Mouse (Mus musculus): ENCODE data around the gene Pla2g4f.

Pla2g4f gene

DNA sequence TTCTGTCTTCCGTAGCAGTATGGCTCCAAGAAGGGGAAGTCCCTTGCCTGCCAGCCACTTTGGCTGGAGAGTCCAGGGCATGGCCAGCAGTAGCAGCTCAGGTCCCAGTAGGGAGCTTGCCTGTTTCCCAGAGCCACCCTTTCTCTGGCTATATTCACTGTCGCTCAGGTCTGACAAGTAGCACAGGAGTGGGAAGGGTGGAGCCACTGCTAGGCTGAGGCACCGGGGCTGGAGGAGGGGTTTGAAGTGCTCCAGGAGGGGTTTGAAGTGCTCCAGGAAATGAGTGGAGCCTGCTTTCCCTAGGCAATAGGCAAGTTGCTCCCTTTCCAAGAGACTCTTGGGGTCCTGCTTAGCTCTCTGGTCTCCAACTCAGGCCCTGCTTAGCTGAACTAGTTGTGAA is at the start of gene Pla2g4f:
TSS of gene Pla2g4f (minus strand) at position 190 of the 400 bp plus-strand sequence.
- no peak for DNase-seq (ENCODE audit: low spot score)

DNA sequence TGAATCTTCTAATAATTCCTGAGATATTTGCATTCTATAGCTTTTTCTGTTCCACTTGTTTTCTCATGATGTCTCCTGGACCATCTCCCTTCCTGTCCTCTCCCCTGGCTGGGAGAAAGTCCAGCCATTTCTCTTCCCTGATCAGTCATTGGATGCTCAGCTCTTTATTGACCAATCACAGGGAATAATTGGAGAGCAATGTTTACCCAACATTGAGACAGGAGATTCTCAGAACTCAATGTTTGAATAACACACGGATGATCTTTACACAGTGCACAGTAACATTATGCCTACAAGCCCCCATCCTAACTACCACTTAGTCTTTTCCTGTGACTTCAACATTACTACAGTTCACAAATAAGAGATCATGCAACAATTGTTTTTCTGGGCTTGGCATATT is 46.5 kb upstream of the Pla2g4f start:
- DNase-seq (ENCODE audit: low spot score), result no peak

DNA sequence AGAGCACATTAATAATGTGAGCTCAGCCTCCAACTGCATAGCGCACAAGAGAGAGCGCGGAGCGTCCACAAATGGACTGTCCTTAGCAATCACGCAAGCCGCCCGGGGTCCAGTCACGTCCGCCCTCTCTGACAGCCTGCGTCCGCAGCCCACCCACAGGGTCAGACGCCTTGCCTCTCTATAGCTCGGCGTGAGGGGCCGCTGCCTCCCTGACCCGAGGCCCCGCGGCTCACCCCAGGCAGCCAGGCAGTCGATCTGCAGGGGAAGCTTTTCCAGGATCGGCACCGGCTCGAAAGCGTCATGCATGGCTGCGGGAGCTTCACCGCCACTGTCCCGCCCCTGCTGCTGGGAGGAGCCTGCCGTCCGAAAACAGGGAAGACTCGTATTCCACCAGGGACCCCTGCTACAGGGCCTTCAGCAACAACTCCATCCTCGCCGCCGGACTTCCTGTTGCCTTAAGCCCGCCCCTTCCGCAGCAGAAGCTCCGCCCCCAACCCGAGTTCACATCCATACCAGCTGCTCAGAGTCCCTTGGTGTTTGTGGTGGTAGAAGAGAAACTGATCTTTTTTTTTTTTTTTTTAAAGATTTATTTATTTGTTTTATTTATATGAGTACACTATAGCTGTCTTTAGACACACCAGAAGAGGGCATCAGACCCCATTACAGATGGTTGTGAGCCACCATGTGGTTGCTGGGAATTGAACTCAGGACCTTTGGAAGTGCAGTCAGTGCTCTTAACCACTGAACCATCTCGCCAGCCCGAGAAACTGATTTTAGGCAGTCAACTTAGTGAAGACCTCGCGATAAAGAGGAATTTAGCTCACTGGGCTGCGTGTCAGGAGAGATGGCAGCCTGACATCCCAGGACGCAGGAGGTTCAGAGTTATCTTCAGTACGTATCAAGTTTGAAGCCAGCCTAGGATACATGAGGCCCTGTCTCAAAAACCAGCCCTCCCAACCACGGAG is 39.0 kb upstream of the Pla2g4f start, which contains the start of gene Vps39:
TSS of gene Vps39 (minus strand) at position 456 of the 965 bp plus-strand sequence.
- peak; percentile 57 for DNase-seq (ENCODE audit: low spot score)

DNA sequence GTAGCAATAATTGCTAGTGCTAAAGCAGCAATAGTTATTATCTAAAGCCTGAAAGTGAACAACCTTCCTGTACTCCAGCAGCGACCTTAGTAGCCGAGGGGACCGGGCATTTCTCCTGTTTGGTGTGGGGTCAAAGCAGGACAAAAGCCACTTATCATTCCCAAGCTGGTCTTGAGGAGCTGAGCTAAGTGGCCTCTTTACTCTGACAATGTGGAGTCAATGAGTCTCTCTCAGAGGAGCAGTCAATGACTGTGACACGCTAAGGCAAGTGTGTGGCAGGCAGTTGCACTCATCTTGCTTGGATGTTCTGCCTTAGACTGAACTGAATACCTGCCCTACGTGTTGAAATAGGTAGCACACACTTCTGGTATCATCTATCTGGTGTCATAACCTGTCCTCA is 37.4 kb upstream of the Pla2g4f start:
- no peak for DNase-seq (ENCODE audit: low spot score)

DNA sequence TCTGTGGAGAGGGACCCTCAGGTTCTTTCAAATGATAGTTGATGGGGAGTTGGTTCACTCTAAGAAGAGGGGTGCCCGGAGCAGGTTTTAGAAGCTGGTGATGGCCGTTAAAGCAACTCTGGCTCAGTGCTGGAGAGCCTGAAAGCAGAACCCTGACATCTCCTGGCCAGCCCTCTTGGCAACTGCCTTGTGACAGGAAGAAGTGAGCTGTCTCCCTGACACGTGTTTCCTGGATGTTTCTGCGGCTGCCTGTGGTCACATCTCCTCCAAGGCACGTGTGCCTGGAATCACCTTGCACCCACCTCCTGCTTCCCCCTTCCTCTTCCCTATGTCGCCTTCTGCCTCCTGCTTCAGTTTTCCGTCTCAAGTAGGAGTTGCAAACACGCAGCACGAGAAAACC is 34.2 kb upstream of the Pla2g4f start:
- no peak for DNase-seq (ENCODE audit: low spot score)

DNA sequence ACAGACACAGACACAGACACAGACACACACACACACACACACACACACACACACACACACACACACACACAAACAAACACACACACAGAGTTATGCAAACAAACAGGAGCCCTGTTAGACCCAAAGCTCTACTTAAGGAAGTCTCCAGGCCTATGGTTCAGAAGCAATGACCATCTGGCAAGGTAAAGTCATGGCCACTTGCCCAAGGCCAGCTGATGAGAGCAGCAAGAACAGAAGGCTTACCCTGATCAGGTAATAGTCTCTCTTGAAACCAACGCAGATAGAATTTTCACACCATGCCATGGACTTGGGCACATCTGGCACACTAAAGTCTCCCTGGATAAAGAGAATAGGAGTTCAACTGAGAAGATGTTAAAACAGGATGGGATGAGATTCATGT is 27.8 kb upstream of the Pla2g4f start:
- DNase-seq (ENCODE audit: low spot score), result no peak

DNA sequence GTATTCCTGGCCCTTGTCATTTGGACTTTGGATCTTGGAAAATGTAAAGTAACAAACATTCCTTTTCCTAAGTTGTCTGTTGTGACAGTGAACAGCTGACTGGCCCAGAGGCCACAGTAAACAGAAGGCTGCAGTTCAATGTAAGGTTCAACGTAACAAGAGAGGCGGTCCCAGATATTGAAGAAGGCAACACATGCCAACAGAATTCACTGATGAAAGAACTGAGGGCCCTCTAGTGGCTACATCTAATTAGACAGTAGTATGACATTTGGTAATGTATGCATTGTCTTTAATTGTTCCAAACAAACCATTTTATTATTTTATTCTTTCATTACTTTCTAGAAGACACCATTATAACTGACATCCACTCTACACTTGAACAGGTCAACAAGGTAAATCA is 23.9 kb upstream of the Pla2g4f start:
- no peak for DNase-seq (ENCODE audit: low spot score)

DNA sequence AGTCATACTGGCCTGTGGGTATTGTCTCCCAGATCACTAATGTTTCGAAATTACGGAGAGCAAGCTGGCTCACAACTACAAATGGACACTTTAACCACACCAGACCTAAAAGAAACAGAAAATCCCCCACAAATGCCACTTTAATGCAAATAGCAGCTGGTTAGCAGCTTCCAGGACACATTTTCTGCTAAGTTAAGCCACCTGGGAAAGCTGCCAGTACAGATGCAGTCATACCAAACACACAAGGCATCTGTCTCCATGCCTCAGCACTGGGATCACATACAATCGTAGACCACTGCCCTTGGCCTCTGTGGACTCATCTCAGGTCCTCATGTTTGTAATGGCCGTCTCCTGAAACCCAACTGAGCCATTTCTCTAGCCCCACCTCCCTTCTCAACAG is 17.6 kb upstream of the Pla2g4f start:
- no peak for DNase-seq (ENCODE audit: low spot score)

DNA sequence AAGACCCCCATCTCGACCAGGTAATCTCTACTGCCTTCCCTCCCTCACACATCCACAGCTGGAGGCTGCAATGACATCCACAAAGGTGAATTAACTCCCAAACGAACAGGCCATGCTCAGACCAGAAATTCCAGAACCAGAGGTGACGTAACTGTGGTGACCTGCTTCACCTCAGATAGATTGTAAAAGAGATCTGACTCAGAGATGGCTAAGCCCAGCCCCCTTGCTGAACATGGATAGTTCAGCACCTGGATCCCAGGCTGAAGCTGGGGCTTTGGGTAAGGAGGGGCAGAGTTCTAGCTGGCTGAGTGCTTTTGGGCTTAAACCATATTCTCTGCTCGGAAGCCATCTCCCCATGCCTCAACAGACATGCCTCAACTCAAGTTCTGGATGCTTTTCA is 1.1 kb upstream of the Pla2g4f start:
- DNase-seq (ENCODE audit: low spot score), result no peak

DNA sequence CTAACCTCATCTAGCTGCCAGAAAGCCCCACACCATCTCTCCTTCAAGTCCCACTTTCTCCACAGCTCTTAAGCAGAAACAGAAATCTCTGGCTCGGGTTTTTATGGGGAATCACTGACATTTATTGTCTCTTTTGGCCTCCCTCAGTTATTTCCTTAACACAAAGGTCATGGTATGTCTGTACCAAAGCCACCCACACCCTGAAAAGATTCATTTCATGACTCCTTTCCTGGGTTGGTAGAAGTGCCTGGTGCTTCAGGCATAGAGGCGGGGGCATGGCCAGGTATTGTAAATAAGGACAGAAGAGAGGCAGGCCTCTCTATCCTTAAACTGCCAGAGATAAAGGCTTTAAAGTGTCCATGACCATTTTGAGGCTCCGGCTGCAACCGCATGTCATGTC is 522 bp upstream of the Pla2g4f start:
- no peak for DNase-seq (ENCODE audit: low spot score)

DNA sequence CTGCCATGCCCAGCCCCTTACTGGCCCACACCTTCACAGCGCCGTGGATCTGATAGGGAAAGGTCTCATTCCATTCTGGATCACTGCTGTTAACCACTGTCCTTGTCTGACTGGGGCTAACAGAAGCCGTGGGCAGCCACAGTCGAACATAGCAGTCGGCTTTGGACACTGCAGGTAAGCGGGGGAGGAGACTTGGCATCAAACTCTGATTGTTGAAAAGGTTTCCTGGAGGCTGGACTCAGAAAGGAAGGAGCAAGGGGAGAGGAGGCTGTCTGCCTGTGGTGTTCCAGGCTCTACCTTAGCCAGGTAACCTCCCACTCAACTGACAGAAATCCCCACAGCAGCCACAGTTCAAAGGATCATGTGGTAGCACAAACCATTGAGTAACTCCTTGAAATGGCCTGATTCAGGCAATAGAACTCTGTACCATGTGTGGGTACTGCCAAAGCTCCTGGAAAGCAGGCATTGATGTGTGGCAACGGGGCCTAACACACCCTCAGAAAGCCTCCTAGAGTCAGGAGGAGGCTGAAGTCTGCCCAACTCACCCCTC is 1.6 kb downstream of the Pla2g4f start:
- DNase-seq (ENCODE audit: low spot score), result no peak

DNA sequence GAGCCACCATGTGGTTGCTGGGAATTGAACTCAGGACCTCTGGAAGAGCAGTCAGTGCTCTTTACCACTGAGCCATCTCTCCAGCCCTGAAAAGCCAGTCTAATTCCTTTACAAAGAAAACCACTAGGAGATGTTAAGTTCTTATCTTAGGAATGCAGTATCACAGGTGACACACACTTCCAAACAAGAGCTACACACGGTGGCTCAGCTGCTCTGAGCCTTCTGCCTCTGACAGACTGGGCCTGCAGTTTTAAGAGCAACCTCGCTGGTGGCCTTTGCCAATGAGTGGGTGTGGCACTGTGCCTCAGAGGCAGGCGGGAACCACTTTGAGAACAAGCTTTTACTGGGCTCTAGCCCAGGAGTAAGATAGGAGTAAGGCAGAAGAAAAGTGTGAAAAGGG is 9.9 kb downstream of the Pla2g4f start:
- DNase-seq (ENCODE audit: low spot score), result no peak

DNA sequence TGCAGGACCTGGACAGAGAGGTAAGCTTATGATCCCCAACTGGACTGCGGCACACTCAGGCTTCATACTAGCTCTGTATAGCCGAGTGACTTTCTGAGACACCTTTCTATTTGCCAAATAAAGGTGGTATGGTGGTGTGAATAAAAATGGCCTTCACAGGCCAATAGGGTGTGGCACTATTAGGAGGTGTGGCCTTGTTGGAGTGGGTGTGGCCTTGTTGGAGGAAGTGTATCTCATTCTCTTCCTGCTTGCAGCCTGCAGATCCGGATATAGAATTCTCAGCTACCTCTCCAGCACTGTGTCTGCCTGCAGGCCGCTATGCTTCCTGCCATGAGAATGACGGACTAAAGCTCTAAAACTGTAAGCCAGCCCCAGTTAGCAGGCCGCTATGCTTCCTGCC is 12.9 kb downstream of the Pla2g4f start:
- no peak for DNase-seq (ENCODE audit: low spot score)

DNA sequence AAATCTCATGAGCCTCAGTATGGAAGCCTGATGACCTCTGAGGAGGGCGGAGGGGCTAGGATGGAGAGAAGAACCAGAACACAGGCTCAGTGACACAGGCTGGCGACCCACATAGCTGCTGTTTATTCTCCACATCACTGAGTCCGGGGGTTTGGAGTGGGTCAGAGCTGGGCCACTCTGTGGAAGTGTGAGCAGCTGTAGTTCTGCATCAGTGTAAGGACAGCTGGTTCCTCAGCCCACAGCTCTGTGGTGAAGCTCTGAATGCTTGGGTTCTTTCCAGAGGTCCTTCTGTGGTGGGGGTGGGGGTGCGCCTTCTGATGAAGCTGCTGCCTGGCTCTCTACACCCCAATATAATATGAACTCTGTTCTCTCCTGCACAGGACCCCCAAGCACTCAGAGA is 14.1 kb downstream of the Pla2g4f start:
- DNase-seq (ENCODE audit: low spot score), result no peak

DNA sequence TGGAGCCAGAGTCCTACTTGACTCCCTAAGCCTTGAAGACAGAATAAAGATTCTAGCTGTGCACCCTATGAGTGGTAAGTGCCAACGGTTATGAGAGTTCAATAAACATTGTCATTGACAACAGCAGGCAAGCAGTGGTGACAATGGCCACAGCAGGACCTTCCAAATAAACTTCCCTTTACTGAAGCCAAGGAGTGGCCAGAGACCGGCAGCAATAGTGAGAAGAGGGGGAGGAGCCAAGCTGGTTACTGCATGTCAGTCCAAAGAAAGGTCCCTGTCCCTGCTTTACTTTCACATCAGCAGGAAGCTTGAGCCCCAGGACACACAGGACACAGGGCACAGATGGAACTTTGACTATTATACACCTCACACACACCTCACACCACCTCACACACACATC is 17.8 kb downstream of the Pla2g4f start:
- DNase-seq (ENCODE audit: low spot score), result no peak

DNA sequence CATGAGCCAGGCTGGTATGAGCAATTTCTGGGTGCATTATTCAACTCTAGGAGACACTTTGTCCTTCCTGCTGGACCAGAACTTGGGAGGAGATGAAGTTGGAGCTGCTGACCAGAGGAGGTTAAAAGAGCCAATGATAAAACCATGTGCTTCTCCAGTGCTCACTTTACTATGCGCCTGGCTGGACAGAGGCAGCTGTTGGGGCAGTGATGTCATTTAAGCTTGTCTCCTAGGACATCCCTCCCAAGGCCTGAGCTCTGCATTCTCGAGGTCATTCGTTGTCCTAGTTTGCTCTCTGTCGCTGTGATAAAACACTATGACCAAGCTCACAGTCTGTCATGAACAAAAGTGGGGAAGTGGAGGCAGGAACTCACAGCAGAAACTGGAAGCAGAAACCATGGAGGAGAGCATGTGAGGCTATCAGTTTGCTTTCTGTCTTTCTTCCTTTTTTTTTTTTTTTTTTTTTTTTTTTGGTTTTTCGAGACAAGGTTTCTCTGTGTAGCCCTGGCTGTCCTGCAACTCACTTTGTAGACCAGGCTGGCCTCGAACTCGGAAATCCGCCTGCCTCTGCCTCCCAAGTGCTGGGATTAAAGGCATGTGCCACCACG is 22.4 kb downstream of the Pla2g4f start:
- no peak for DNase-seq (ENCODE audit: low spot score)

DNA sequence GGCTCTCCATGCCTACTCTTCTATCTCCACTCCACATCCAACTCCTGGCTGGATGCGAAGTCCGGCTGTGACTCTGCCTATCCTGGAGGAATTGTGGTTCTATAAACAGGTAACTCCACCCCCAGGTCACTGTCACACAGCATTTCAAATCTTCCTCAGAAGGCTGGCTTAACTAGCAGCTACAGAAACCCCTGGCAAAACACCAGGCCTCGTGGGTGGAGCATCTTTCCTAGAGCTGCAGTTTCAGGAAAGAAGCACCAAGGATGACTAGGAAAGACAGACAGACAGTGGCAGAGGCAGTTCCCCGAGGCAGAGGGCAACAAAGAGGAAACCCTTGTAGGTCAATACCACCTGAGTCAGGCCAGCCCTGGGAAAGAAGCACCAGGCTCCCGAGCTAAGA is 25.0 kb downstream of the Pla2g4f start, which contains the start of gene Pla2g4d:
TSS of gene Pla2g4d (minus strand) at position 203 of the 400 bp plus-strand sequence.
- DNase-seq (ENCODE audit: low spot score), result no peak

DNA sequence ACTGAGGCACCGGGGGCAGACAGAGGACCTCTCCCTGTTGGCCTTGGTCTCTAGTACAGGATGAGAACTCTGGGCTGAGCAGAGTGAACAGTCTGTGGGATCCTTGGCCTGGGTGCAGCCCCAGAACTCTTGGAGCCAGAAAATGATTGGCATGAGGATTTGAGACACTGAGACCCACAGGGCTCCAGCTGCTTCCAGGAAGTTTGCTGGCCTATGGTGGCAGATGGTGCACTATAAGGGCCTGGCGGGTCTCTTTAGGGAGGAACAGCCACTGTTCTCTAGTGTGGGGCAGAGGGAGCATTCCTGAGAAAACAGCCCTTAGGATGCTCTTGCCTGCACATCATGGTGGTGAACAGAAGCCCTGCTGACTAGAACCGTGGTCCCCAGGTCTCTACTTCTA is 25.6 kb downstream of the Pla2g4f start:
- no peak for DNase-seq (ENCODE audit: low spot score)

DNA sequence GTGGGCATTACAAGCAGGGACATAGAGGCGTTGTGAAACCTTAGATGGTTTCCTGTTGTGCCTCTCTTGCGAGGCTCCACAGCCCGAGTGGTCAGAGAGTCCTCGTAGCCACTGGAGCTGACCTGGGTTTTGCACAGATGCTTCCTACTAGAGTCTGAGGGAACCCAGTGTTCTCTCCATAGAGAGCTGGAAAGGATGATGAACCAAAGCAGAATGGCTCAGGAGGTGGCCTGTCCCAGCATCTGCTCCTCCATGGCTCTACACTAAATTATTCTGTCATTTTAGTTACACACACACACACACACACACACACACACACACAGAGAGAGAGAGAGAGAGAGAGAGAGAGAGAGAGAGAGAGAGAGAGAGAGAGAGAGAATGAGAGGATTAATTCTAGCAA is 28.3 kb downstream of the Pla2g4f start:
- DNase-seq (ENCODE audit: low spot score), result no peak

DNA sequence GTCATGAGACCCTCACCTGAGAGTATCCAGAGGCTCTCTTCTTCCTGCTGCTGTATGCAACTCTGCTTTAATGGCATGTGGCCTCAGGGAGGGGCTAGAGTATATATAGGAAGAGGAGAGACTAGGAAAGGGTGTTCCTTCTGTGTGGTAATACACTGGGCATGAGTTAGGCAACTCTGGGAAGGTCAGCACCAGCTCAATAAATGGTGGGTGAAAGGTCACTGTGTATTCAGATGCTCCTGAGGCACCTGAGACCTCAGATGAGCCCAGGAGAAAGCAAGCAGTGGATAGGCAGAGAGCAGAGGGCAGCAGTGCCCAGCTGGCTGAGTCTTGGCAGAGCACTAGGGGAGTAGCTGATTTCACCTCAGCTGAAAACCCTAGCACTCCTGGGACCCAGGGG is 29.3 kb downstream of the Pla2g4f start:
- DNase-seq (ENCODE audit: low spot score), result no peak

DNA sequence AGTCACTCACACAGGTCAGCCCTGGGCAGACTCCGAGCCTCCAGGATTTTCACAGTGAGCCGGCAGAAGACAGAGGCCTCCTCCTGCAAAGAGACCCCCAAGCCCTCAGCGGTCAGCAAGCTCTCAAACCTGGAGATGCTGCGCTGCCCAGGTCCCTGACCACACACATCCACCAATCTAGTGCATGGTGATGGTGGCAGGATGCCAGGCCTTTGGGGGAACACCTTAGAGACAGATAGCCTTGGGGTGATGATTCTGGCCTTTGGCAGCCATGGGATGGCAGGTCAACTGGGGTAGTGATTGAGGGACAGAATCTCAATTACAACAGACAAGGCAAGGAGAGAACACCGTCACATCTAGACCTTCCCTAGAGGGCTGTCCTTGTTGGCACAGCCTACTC is 29.9 kb downstream of the Pla2g4f start:
- no peak for DNase-seq (ENCODE audit: low spot score)

DNA sequence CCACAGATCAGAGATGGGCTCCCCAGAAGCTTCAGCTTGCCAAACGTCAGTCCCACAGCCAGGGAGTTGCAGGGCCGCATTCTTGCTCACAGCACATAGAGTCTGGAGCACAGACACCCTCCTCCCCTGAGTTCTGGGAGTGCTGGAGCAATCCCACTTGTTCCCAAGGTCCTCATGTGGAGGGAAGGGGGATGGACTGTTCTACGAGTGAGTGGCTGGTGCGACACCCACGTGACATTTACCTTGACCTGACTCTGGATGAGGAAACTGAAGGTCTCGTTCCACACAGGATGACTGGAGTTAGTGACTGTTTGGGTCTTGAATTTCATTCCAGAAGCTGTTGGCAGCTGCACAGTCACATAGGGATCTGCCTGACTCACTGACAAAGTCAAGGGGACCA is 30.4 kb downstream of the Pla2g4f start:
- DNase-seq (ENCODE audit: low spot score), result no peak

DNA sequence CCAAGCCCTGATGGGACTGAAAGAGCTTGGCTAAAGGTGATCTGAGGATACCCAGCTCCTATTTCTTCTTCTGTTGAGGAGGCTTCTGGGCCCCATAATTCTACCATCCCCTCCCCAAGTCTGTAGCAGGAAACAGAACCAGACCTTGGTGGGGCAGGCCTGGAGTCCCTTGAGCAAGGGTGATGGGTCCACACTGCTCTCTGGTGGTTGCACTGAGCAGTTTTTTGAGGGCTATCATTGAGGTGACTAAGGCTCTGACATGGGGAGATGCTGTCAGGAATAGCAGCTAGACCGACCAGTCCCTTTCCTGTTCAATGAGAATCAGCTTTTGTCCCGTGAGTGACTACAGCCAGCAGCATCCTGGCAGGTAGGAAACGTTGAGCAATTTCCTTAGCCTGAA is 32.7 kb downstream of the Pla2g4f start:
- no peak for DNase-seq (ENCODE audit: low spot score)

All from ovary, postnatal 10 days (tissue).